Mouse (Mus musculus) MEL (cell line): ENCODE measurements around the gene Casr. TPM values are rescaled to one million over a fixed set of nuclear protein-coding genes. Genes with fewer than 3 reads are reported as not detected.

Experiments used
- DNase-seq: peaks from one replicate; pipeline ENCODE4 v3.0.0; 2011; ENCODE audit warnings: low read depth, low spot score
- H3K27ac ChIP-seq: 2 replicates; pipeline ENCODE4 v1.5.1; 2012; ENCODE audit warnings: low read depth, mild to moderate bottlenecking, control low read depth, low read length, moderate library complexity; ENCODE audit not compliant: control insufficient read depth
- H3K27me3 ChIP-seq, 2 experiments: fragments of 150-350 bp in 1 of 2; sonication (generic) in 1 of 2; 2 replicates each; pipeline ENCODE4 v1.6.1; 2012; ENCODE audit warnings: low read length in 2 of 2, mild to moderate bottlenecking in 2 of 2, improper control_type of control experiment in 1 of 2, moderate library complexity in 1 of 2; ENCODE audit not compliant: insufficient read depth in 2 of 2, control insufficient read depth in 1 of 2
- H3K36me3 ChIP-seq, 2 experiments: 2 replicates each; pipeline ENCODE4 v1.6.1; 2012 to 2014; ENCODE audit warnings: low read length in 2 of 2, improper control_type of control experiment in 1 of 2, inconsistent platforms in 1 of 2, mild to moderate bottlenecking in 1 of 2; ENCODE audit not compliant: insufficient read depth in 2 of 2, control insufficient read depth in 1 of 2
- H3K4me1 ChIP-seq, 2 experiments: fragments of 150-350 bp in 1 of 2; sonication (generic) in 1 of 2; 2 replicates each; pipeline ENCODE4 v1.6.1; 2012; ENCODE audit warnings: low read length in 2 of 2, improper control_type of control experiment in 1 of 2, mild to moderate bottlenecking in 1 of 2; ENCODE audit not compliant: insufficient read depth in 2 of 2, control insufficient read depth in 1 of 2
- H3K4me3 ChIP-seq, 2 experiments: fragments of 150-350 bp in 1 of 2; sonication (generic) in 1 of 2; 2 replicates each; pipeline ENCODE4 v1.5.1; 2012; ENCODE audit warnings: low read depth in 2 of 2, low read length in 2 of 2, mild to moderate bottlenecking in 2 of 2, moderate library complexity in 2 of 2, control low read depth in 1 of 2, improper control_type of control experiment in 1 of 2; ENCODE audit not compliant: control insufficient read depth in 1 of 2, insufficient read depth in 1 of 2
- H3K79me2 ChIP-seq: 2 replicates; pipeline ENCODE4 v1.6.1; 2012; ENCODE audit warnings: mild to moderate bottlenecking, low read length, moderate library complexity; ENCODE audit not compliant: control insufficient read depth, poor library complexity, insufficient read depth
- H3K9ac ChIP-seq: 2 replicates; pipeline ENCODE4 v1.6.1; 2012; ENCODE audit warnings: low read depth, mild to moderate bottlenecking, control low read depth, low read length, moderate library complexity; ENCODE audit not compliant: control insufficient read depth, poor library complexity, severe bottlenecking
- H3K9me3 ChIP-seq: fragments of 150-350 bp; sonication (generic); replicated peaks from 2 replicates; pipeline ENCODE4 v1.6.1; 2012; ENCODE audit warnings: mild to moderate bottlenecking, low read length, improper control_type of control experiment, moderate library complexity; ENCODE audit not compliant: insufficient read depth
- CHD2 ChIP-seq: IDR thresholded peaks from 2 replicates; pipeline ENCODE4 v1.6.1; 2011; ENCODE audit warnings: low read length, improper control_type of control experiment
- CTCF ChIP-seq, 3 experiments: IDR thresholded peaks in 2 of 3; conservative IDR thresholded peaks in 1 of 3; 2 replicates each; pipeline ENCODE4 v1.5.1; 2011 to 2012; ENCODE audit warnings: low read length in 3 of 3, low read depth in 2 of 3, mild to moderate bottlenecking in 2 of 3, improper control_type of control experiment in 1 of 3, inconsistent platforms in 1 of 3, mixed read lengths in 1 of 3, moderate library complexity in 1 of 3; ENCODE audit not compliant: control insufficient read depth in 1 of 3, insufficient read depth in 1 of 3, poor library complexity in 1 of 3, severe bottlenecking in 1 of 3
- E2F4 ChIP-seq: IDR thresholded peaks from 2 replicates; pipeline ENCODE4 v1.6.1; 2011; ENCODE audit warnings: low read depth, low read length, improper control_type of control experiment, borderline replicate concordance
- EP300 ChIP-seq, 2 experiments: IDR thresholded peaks; 2 replicates each; pipeline ENCODE4 v1.6.1; 2011; ENCODE audit warnings: improper control_type of control experiment in 2 of 2, low read length in 2 of 2, low read depth in 1 of 2, mild to moderate bottlenecking in 1 of 2
- GABPA ChIP-seq: IDR thresholded peaks from 2 replicates; pipeline ENCODE4 v1.6.1; 2012; ENCODE audit warnings: low read depth, mild to moderate bottlenecking, inconsistent platforms, low read length, improper control_type of control experiment, moderate library complexity
- GATA1 ChIP-seq: IDR thresholded peaks from 2 replicates; pipeline ENCODE4 v1.6.1; 2011; ENCODE audit warnings: low read depth, low read length, improper control_type of control experiment
- KAT2A ChIP-seq: conservative IDR thresholded peaks from 2 replicates; pipeline ENCODE4 v1.6.1; 2012; ENCODE audit warnings: low read depth, low read length, improper control_type of control experiment, inconsistent platforms
- MAZ ChIP-seq: IDR thresholded peaks from 2 replicates; pipeline ENCODE4 v1.6.1; 2012; ENCODE audit warnings: low read depth, mild to moderate bottlenecking, inconsistent platforms, low read length, improper control_type of control experiment
- MEF2A ChIP-seq: IDR thresholded peaks from 2 replicates; pipeline ENCODE4 v1.6.1; 2014; ENCODE audit warnings: low read depth, mild to moderate bottlenecking, inconsistent platforms, low read length, improper control_type of control experiment; ENCODE audit not compliant: poor library complexity, insufficient replicate concordance, severe bottlenecking; ENCODE audit errors: extremely low read depth
- MXI1 ChIP-seq: IDR thresholded peaks from 2 replicates; pipeline ENCODE4 v1.6.1; 2011; ENCODE audit warnings: mild to moderate bottlenecking, low read depth, low read length, improper control_type of control experiment
- MYB ChIP-seq: IDR thresholded peaks from 2 replicates; pipeline ENCODE4 v1.6.1; 2011; ENCODE audit warnings: mild to moderate bottlenecking, low read depth, low read length, improper control_type of control experiment
- MYC ChIP-seq: IDR thresholded peaks from 2 replicates; pipeline ENCODE4 v1.6.1; 2011; ENCODE audit warnings: low read depth, mild to moderate bottlenecking, low read length, improper control_type of control experiment, moderate library complexity
- POLR2A ChIP-seq, 2 experiments: IDR thresholded peaks; 2 replicates each; pipeline ENCODE4 v1.6.1; 2011 to 2012; ENCODE audit warnings: low read length in 2 of 2, mild to moderate bottlenecking in 2 of 2, control low read depth in 1 of 2, improper control_type of control experiment in 1 of 2, low read depth in 1 of 2, moderate library complexity in 1 of 2; ENCODE audit not compliant: control insufficient read depth in 1 of 2, insufficient read depth in 1 of 2, poor library complexity in 1 of 2
- POLR2AphosphoS2 ChIP-seq: IDR thresholded peaks from 2 replicates; pipeline ENCODE4 v1.6.1; 2011; ENCODE audit warnings: low read length, improper control_type of control experiment
- RAD21 ChIP-seq: IDR thresholded peaks from 2 replicates; pipeline ENCODE4 v1.6.1; 2011; ENCODE audit warnings: mild to moderate bottlenecking, low read depth, low read length, improper control_type of control experiment
- SIN3A ChIP-seq: IDR thresholded peaks from 2 replicates; pipeline ENCODE4 v1.6.1; 2012; ENCODE audit warnings: low read length, improper control_type of control experiment, inconsistent platforms
- SMC3 ChIP-seq: IDR thresholded peaks from 2 replicates; pipeline ENCODE4 v1.6.1; 2011; ENCODE audit warnings: low read depth, low read length, improper control_type of control experiment
- TBP ChIP-seq: IDR thresholded peaks from 2 replicates; pipeline ENCODE4 v1.8.0; 2011; ENCODE audit warnings: low read depth, low read length, improper control_type of control experiment
- UBTF ChIP-seq: IDR thresholded peaks from 2 replicates; pipeline ENCODE4 v1.6.1; 2012; ENCODE audit warnings: low read depth, mild to moderate bottlenecking, inconsistent platforms, low read length, improper control_type of control experiment, moderate library complexity, borderline replicate concordance; ENCODE audit not compliant: insufficient read depth
- USF2 ChIP-seq, 2 experiments: IDR thresholded peaks; 2 replicates each; pipeline ENCODE4 v1.6.1; 2011 to 2012; ENCODE audit warnings: improper control_type of control experiment in 2 of 2, low read length in 2 of 2, borderline replicate concordance in 1 of 2, inconsistent platforms in 1 of 2, low read depth in 1 of 2, mild to moderate bottlenecking in 1 of 2; ENCODE audit not compliant: insufficient read depth in 1 of 2
- ZKSCAN1 ChIP-seq: IDR thresholded peaks from 2 replicates; pipeline ENCODE4 v1.6.1; 2012; ENCODE audit warnings: low read depth, mild to moderate bottlenecking, inconsistent platforms, low read length, improper control_type of control experiment, moderate library complexity
- ZMIZ1 ChIP-seq: IDR thresholded peaks from 2 replicates; pipeline ENCODE4 v1.6.1; 2012; ENCODE audit warnings: low read depth, mild to moderate bottlenecking, inconsistent platforms, low read length, improper control_type of control experiment, moderate library complexity
- ZNF384 ChIP-seq: IDR thresholded peaks from 2 replicates; pipeline ENCODE4 v1.6.1; 2012; ENCODE audit warnings: low read depth, mild to moderate bottlenecking, inconsistent platforms, low read length, improper control_type of control experiment
- polyA plus RNA-seq, 2 experiments: library from polyadenylated mRNA; stranded (reverse) in 1 of 2; unstranded in 1 of 2; fragments of >175 nt in 1 of 2; fragments of >200 nt in 1 of 2; gene quantifications; 2 replicates each; pipeline versions ENCODE4 v1.2.1 to v1.2.4; 2012; ENCODE audit warnings: low replicate concordance in 2 of 2, low read depth in 1 of 2; ENCODE audit not compliant: insufficient read length in 2 of 2, insufficient read depth in 1 of 2, missing spikeins in 1 of 2
- total RNA-seq: library from RNA; depleted of rRNA; stranded (reverse); fragments of 300-350 nt; gene quantifications from 2 replicates; pipeline ENCODE4 v1.2.3, GENCODE M21; 2012

Casr gene
- total and polyA plus RNA-seq, 3 experiments = not detected

- no peaks in the 10 kb centered on the region; a peak in 1 of 4 replicates for H3K27me3 ChIP-seq
- H3K4me1 ChIP-seq = no peaks in the 10 kb centered on the region
- no peaks in the 10 kb centered on the region for H3K36me3 ChIP-seq
- DNase-seq = peak; percentile 29
- H3K9ac ChIP-seq = no peak overlapping the region
- no peak overlapping the region for H3K4me3 ChIP-seq
- TF ChIP-seq ZMIZ1 (no peak), MYC (no peak), RAD21 (peak; percentile 14), MYB (no peak), EP300 (IDR thresholded peaks at IDR 0.05; ENCODE audit: low read depth in 1 of 2, low read length in 2 of 2) (no peak), E2F4 (no peak), ZNF384 (no peak), POLR2AphosphoS2 (no peak), POLR2A (IDR thresholded peaks at IDR 0.05; ENCODE audit: control insufficient read depth in 1 of 2, insufficient read depth in 1 of 2, low read depth in 1 of 2, low read length in 2 of 2, poor library complexity in 1 of 2) (no peak), ZKSCAN1 (no peak), CHD2 (no peak), CTCF (IDR thresholded peaks at IDR 0.05 in 2 of 3, conservative IDR thresholded peaks at IDR 0.05 in 1 of 3; ENCODE audit: control insufficient read depth in 1 of 3, insufficient read depth in 1 of 3, low read depth in 2 of 3, low read length in 3 of 3, poor library complexity in 1 of 3, severe bottlenecking in 1 of 3) (peak; percentile 37 to 43 (median 41); a peak in 5 of 6 replicates), SIN3A (no peak), GABPA (no peak), MAZ (no peak), UBTF (no peak), SMC3 (peak; percentile 45), KAT2A (no peak), TBP (no peak), MXI1 (no peak)
- TF ChIP-seq, all 39 proteins: peak for 3
- no peaks in the 10 kb centered on the region for H3K79me2 ChIP-seq
- no peak overlapping the region for H3K27ac ChIP-seq
- H3K9me3 ChIP-seq = no peaks in the 10 kb centered on the region
Measured at GRCm38 (mm10) chr16:36553624-36554023, 8.3 kb downstream of the Casr start.

GRCm38 (mm10) chr16:36545333-36545732 is 16.6 kb downstream of the Casr start:
- DNase-seq = no peak
- no peak for TF ChIP-seq SIN3A
- no peak for TF ChIP-seq MEF2A
- no peak for TF ChIP-seq MAZ
- TF ChIP-seq USF2 (IDR thresholded peaks at IDR 0.05; ENCODE audit: borderline replicate concordance in 1 of 2, insufficient read depth in 1 of 2, low read depth in 1 of 2, low read length in 2 of 2) = no peak
- TF ChIP-seq MYB = no peak
- TF ChIP-seq GATA1 = no peak
- TF ChIP-seq ZKSCAN1 = no peak

More at GRCm38 (mm10) chr16:36545333-36545732, 16.6 kb downstream of the Casr start:
- no peak overlapping the region for H3K9ac ChIP-seq
- H3K9me3 ChIP-seq = no peaks in the 10 kb centered on the region
- no peaks in the 10 kb centered on the region; a peak in 1 of 4 replicates for H3K27me3 ChIP-seq
- no peaks in the 10 kb centered on the region for H3K79me2 ChIP-seq
- H3K4me1 ChIP-seq = no peaks in the 10 kb centered on the region
- H3K4me3 ChIP-seq = no peak overlapping the region
- H3K36me3 ChIP-seq = no peaks in the 10 kb centered on the region
- no peak overlapping the region for H3K27ac ChIP-seq
